Mouse (Mus musculus) heart, adult 2 months (tissue): Measurements from ENCODE around the gene Klhl40. TPM values are rescaled to one million over a fixed set of nuclear protein-coding genes. Genes with fewer than 3 reads are reported as not detected.

Experiments
- DNase-seq, 2 experiments: peaks; one replicate each; pipeline ENCODE4 v3.0.0; 2021
- H3K27ac ChIP-seq: fragments of 200-600 bp; 2 replicates; pipeline ENCODE4 v1.8.1; 2022
- H3K27me3 ChIP-seq: fragments of 200-500 bp; 2 replicates; pipeline ENCODE4 v1.6.1; 2012; ENCODE audit warnings: mild to moderate bottlenecking, low read length, inconsistent platforms, mixed read lengths; ENCODE audit not compliant: control insufficient read depth, insufficient read depth
- H3K36me3 ChIP-seq: fragments of 200-500 bp; 2 replicates; pipeline ENCODE4 v1.6.1; 2012; ENCODE audit warnings: low read length, inconsistent platforms; ENCODE audit not compliant: control insufficient read depth, insufficient read depth
- H3K4me1 ChIP-seq: fragments of 200-500 bp; 2 replicates; pipeline ENCODE4 v1.6.1; 2011; ENCODE audit warnings: low read length; ENCODE audit not compliant: control insufficient read depth, insufficient read depth
- H3K4me3 ChIP-seq: fragments of 200-600 bp; 2 replicates; pipeline ENCODE4 v1.8.1; 2022
- H3K79me2 ChIP-seq: fragments of 200-500 bp; replicated peaks from 2 replicates; pipeline ENCODE4 v1.6.1; 2012; ENCODE audit warnings: mild to moderate bottlenecking, inconsistent platforms, low read length, moderate library complexity, mixed read lengths; ENCODE audit not compliant: control insufficient read depth, insufficient read depth
- H3K9ac ChIP-seq: fragments of 200-500 bp; 2 replicates; pipeline ENCODE4 v1.6.1; 2012; ENCODE audit warnings: low read depth, mild to moderate bottlenecking, control low read depth, inconsistent platforms, low read length, mixed read lengths
- CTCF ChIP-seq: fragments of 200-600 bp; IDR thresholded peaks from 2 replicates; pipeline ENCODE4 v1.8.1; 2022; ENCODE audit warnings: antibody characterized with exemption, mild to moderate bottlenecking, moderate library complexity
- EP300 ChIP-seq: fragments of 200-500 bp; IDR thresholded peaks from 2 replicates; pipeline ENCODE4 v1.6.1; 2011; ENCODE audit warnings: low read depth, low read length, control low read depth; ENCODE audit not compliant: insufficient read depth
- POLR2A ChIP-seq: fragments of 200-500 bp; IDR thresholded peaks from 2 replicates; pipeline ENCODE4 v1.6.1; 2011; ENCODE audit warnings: mild to moderate bottlenecking, low read depth, low read length, control low read depth; ENCODE audit not compliant: insufficient read depth
- WGBS: fragments of 180-500 bp; shearing (Covaris S2); methylation state at CpG from one replicate; pipeline ENCODE4 v1.1.7; 2018; 5-methylcytosine and 5-hydroxymethylcytosine counted together
- intact Hi-C: fragments of 180-260 bp; cut with DNase I; formaldehyde crosslinking; loops from one replicate; pipeline ENCODE4 v1.15.1; 2025
- polyA plus RNA-seq: library from polyadenylated mRNA; depleted of rRNA; stranded (reverse); fragments of >200 nt; gene quantifications from 2 replicates; pipeline ENCODE4 v1.2.3, GENCODE M21; 2012
- total RNA-seq, 2 experiments: library from RNA; stranded (reverse); gene quantifications; 2 replicates each; pipeline ENCODE4 v1.2.3; 2021

The Klhl40 gene
- total and polyA plus RNA-seq, 3 experiments, result 12.3 to 17.4 (median 13.1) TPM

- Histone ChIP-seq H3K27ac (no peak overlapping the region), H3K9ac (no peak overlapping the region), H3K79me2 (no peaks in the 10 kb centered on the region), H3K36me3 (no peaks in the 10 kb centered on the region), H3K4me1 (no peaks in the 10 kb centered on the region), H3K4me3 (no peak overlapping the region), H3K27me3 (no peaks in the 10 kb centered on the region)
- intact Hi-C loops, result no loop called here
- TF ChIP-seq EP300 (no peak), POLR2A (no peak), CTCF (no peak)
- DNase-seq, result no peak
- WGBS, result 42% methylated on average over 15 of the region's 15 CpGs
Observed at GRCm38 (mm10) chr9:121810081-121810821, 32.8 kb downstream of the Klhl40 start.

- Histone ChIP-seq H3K27me3 (no peaks in the 10 kb centered on the region), H3K27ac (no peak overlapping the region), H3K4me3 (no peak overlapping the region), H3K9ac (no peak overlapping the region), H3K4me1 (peaks cover 3% of the 10 kb centered on the region), H3K79me2 (no peaks in the 10 kb centered on the region), H3K36me3 (no peaks in the 10 kb centered on the region)
- no peak for DNase-seq
- intact Hi-C loops, result no loop called here
- no peak for TF ChIP-seq EP300
- TF ChIP-seq POLR2A, result no peak
- TF ChIP-seq CTCF, result no peak
- 46% methylated on average over 6 of the region's 6 CpGs for WGBS
Observed at GRCm38 (mm10) chr9:121815183-121815582, 37.8 kb downstream of the Klhl40 start.

- Histone ChIP-seq H3K79me2 (no peaks in the 10 kb centered on the region), H3K27me3 (no peaks in the 10 kb centered on the region), H3K9ac (no peak overlapping the region), H3K27ac (peak overlapping the region; percentile 31), H3K36me3 (no peaks in the 10 kb centered on the region), H3K4me3 (no peak overlapping the region), H3K4me1 (peaks cover 10% of the 10 kb centered on the region)
- peak in 1 of 2 experiments; percentile 43 for DNase-seq
- TF ChIP-seq CTCF, result no peak
- TF ChIP-seq EP300, result 0 out of 2 replicates have a peak, but pooled peaks have one; percentile 29
- no peak for TF ChIP-seq POLR2A
- WGBS, result 72% methylated on average over 9 of the region's 9 CpGs
- intact Hi-C loops, result no loop called here
Observed at GRCm38 (mm10) chr9:121819073-121819770, 41.8 kb downstream of the Klhl40 start.

GRCm38 (mm10) chr9:121819771-121820471 lies 42.5 kb downstream of the Klhl40 start:
- H3K9ac ChIP-seq, result no peak overlapping the region
- 55% methylated on average over 7 of the region's 7 CpGs for WGBS
- peak overlapping the region; percentile 31 for H3K27ac ChIP-seq
- peaks cover 10% of the 10 kb centered on the region for H3K4me1 ChIP-seq
- intact Hi-C loops, result loop anchor here (5.0 kb wide), 2 partner anchors 43 to 63 kb away; partner anchors contain the start of genes Klhl40 and Zfp651
- no peak overlapping the region for H3K4me3 ChIP-seq
- DNase-seq, result no peak
- no peaks in the 10 kb centered on the region for H3K27me3 ChIP-seq
- TF ChIP-seq POLR2A, result no peak
- no peaks in the 10 kb centered on the region for H3K79me2 ChIP-seq
- no peaks in the 10 kb centered on the region for H3K36me3 ChIP-seq

- no peak for DNase-seq
- TF ChIP-seq CTCF (no peak), EP300 (no peak), POLR2A (no peak)
- Histone ChIP-seq H3K27ac (no peak overlapping the region), H3K4me3 (no peak overlapping the region), H3K36me3 (no peaks in the 10 kb centered on the region), H3K4me1 (peaks cover 10% of the 10 kb centered on the region), H3K9ac (no peak overlapping the region), H3K79me2 (no peaks in the 10 kb centered on the region), H3K27me3 (no peaks in the 10 kb centered on the region)
- intact Hi-C loops, result loop anchor here (5.0 kb wide), 2 partner anchors 43 to 63 kb away; partner anchors contain the start of genes Klhl40 and Zfp651
- WGBS, result 82% methylated on average over 5 of the region's 5 CpGs
Observed at GRCm38 (mm10) chr9:121820765-121821164, 43.4 kb downstream of the Klhl40 start.
